Mouse (Mus musculus) left cerebral cortex, adult 11 months (tissue): Measurements from ENCODE around the gene Itga7.
"Not testable (repeated sequence)": the region's sequence is repeated elsewhere in the genome, so short reads cannot be mapped to it uniquely, and the experiment has no call there.

Experiments used
- DNase-seq: peaks from one replicate; pipeline ENCODE4 v3.0.0; 2022; ENCODE audit warnings: low spot score

The Itga7 gene

GRCm38 (mm10) chr10:128989131-128989530 is 55.5 kb downstream of the Itga7 start, which contains the start of gene Olfr9:
Gene Olfr9 (plus strand): TSS chr10:128989431.
- DNase-seq, result not testable (repeated sequence)

- DNase-seq, result not testable (repeated sequence)
Observed at GRCm38 (mm10) chr10:128990129-128990850, 56.7 kb downstream of the Itga7 start.

DNA sequence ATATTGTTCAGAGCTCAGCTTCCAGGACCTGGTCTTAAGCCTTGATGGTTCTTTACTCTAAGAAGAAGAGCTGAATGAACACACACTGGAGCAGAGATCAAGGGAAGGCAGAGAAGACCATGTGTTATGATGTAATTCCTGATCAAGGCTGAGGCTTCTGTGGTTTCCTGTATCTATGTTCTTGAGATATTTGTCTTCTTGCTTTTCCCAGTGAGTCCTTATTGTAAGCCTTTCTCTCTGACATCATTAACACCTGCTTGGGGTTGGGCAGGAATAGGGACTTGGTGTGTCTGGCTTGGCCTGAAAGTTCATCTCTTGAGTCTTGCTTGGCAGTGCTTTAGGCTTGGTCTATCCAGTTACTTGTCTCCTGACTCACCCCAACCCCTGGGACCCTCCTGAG is 57.4 kb downstream of the Itga7 start:
- no peak for DNase-seq

GRCm38 (mm10) chr10:128995796-128996195 is 62.2 kb downstream of the Itga7 start:
- no peak for DNase-seq

DNA sequence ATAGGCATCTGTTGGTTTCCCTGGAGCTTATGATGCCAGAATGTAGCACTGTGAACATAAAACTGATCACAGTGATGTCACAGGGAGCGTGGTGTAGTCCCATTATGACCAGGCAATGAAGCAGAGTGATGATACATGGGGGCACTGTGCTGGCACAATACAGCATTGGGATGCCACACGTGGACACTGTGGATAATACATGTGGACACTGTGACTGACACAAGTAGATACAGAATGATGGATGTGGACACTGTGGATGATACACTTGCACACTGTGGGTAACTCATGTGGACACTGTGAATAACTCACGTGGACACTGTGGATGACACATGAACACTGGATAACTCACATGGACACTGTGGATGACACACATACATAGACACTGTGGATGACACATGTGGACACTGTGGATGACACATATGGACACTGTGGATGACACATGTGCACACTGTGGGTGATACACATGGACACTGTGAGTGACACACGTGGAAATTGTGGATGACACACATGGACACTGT is 63.0 kb downstream of the Itga7 start:
- DNase-seq, result no peak

GRCm38 (mm10) chr10:129004032-129004920 is 70.7 kb downstream of the Itga7 start:
- DNase-seq, result no peak
